In the genomic region with DNA sequence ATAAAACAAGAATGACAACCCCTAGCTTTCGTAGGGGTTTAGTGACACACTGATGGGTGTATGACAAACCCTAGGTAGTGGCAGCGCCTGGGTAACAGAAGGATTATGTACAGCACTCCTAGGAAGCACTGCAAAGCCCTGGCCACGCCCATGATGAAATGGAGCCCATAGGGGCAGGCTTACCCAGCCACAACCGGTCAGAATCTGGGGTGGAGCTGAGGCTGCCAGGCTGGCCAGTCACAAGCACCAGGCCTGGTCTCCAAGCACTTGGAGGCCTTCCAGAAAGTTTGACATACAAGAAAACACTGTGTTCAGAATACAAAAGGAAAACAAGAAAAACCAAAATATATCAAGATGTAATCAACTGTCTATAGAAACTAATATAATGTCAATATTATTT, we compare ENCODE assay signal across 10 mouse cellular contexts. TPM values are rescaled to one million over a fixed set of nuclear protein-coding genes. Genes with fewer than 3 reads are reported as not detected.
DNase-seq lines count a peak whose midpoint lies in the region.
"Had no signal": no experiment of that assay in that cellular context is flagged by ENCODE, and none has a peak within 500 bp of the region (broad histone marks: within the 10 kb centered on the region; RNA-seq: fewer than 3 reads in every experiment).

No protein-coding gene starts in this region.

- peak; percentile 56 for DNase-seq in cerebellum, adult 11-12 months
- no peak for DNase-seq in cerebellum, postnatal 36 days
- peak; percentile 78 for DNase-seq in layer of hippocampus, adult 9-11 months
- no peak for DNase-seq in layer of hippocampus, postnatal 10 days (ENCODE audit: low spot score in 2 of 2)
- DNase-seq in fibroblast of lung, adult 2 months (ENCODE audit: low read depth) = peak; percentile 72
- DNase-seq in lung, postnatal 14 days = peak; percentile 75
- no peak for DNase-seq in frontal cortex, postnatal 25 days (ENCODE audit: low spot score in 2 of 2)
- no peak for DNase-seq in embryo, embryonic 9.5 days (ENCODE audit: extremely low spot score)
- DNase-seq: cerebellum, adult 9-10 months had no signal

RNA-seq across cellular contexts. Expression of a gene that starts 3.5 kb away (rescaled TPM):
- total RNA-seq in layer of hippocampus, postnatal 10 days (2021) = 10 to 100 TPM; 64.1 to 69.0 TPM

RNA-seq across cellular contexts. Expression of a gene that starts 21.7 kb away (rescaled TPM):
- 1 to 10 TPM; 6.5 to 8.9 TPM for total RNA-seq in layer of hippocampus, postnatal 10 days (2021)

RNA-seq across cellular contexts. Expression of a gene that starts 21.8 kb away (rescaled TPM):
- 1 to 10 TPM in 1 of 2 experiments, under 1 TPM in 1; 0.58 to 2.0 TPM for total RNA-seq in layer of hippocampus, postnatal 10 days (2021)
- total RNA-seq: hematopoietic stem cell, adult 5-6 weeks had no signal

Comparison
In these comparisons a context has a peak if more than half of its experiments do, and no peak if none do; other contexts are left out.
1. DNase-seq: peak in cerebellum, adult 11-12 months (single experiment), layer of hippocampus, adult 9-11 months (single experiment), fibroblast of lung, adult 2 months (single experiment) and lung, postnatal 14 days (single experiment); none in cerebellum, postnatal 36 days (0 of 2), layer of hippocampus, postnatal 10 days (0 of 2), frontal cortex, postnatal 25 days (0 of 2) and embryo, embryonic 9.5 days (single experiment).